Mouse (Mus musculus) kidney, embryonic 15.5 days (tissue): ENCODE measurements around the gene Tnip1. TPM values are rescaled to one million over a fixed set of nuclear protein-coding genes. Genes with fewer than 3 reads are reported as not detected.

Experiments used
- ATAC-seq: fragments of 200-750 bp; cut with Nextera tagmentation; replicated peaks from 2 replicates; pipeline ENCODE4 v1.8.0; 2017; ENCODE audit warnings: moderate TSS enrichment; ENCODE audit not compliant: low FRiP score
- H3K27ac ChIP-seq: fragments of 300-500 bp; sonication (generic); 2 replicates; pipeline ENCODE4 v1.5.1; 2015; ENCODE audit warnings: mild to moderate bottlenecking, inconsistent platforms
- H3K27me3 ChIP-seq: fragments of 300-500 bp; sonication (generic); 2 replicates; pipeline ENCODE4 v1.6.1; 2015; ENCODE audit warnings: inconsistent platforms
- H3K36me3 ChIP-seq: fragments of 300-500 bp; sonication (generic); 2 replicates; pipeline ENCODE4 v1.6.1; 2015; ENCODE audit warnings: inconsistent platforms
- H3K4me1 ChIP-seq: fragments of 300-500 bp; sonication (generic); 2 replicates; pipeline ENCODE4 v1.6.1; 2015; ENCODE audit warnings: inconsistent platforms
- H3K4me2 ChIP-seq: fragments of 300-500 bp; sonication (generic); 2 replicates; pipeline ENCODE4 v1.6.1; 2015; ENCODE audit warnings: moderate library complexity, mild to moderate bottlenecking, inconsistent platforms
- H3K4me3 ChIP-seq: fragments of 300-500 bp; sonication (generic); replicated peaks from 2 replicates; pipeline ENCODE4 v1.5.1; 2015; ENCODE audit warnings: mild to moderate bottlenecking, inconsistent platforms
- H3K9ac ChIP-seq: fragments of 300-500 bp; sonication (generic); 2 replicates; pipeline ENCODE4 v1.6.1; 2015; ENCODE audit warnings: mild to moderate bottlenecking, inconsistent platforms
- H3K9me3 ChIP-seq: fragments of 300-500 bp; sonication (generic); replicated peaks from 2 replicates; pipeline ENCODE4 v1.6.1; 2016; ENCODE audit warnings: inconsistent platforms
- WGBS: fragments of 180-500 bp; shearing (Covaris S2); methylation state at CpG from one replicate; pipeline ENCODE4 v1.1.7; 2015; ENCODE audit warnings: mixed read lengths; 5-methylcytosine and 5-hydroxymethylcytosine counted together
- polyA plus RNA-seq: library from polyadenylated mRNA; unstranded; fragments of >200 nt; fragmentation: Nextera tagmentation; extraction: Ambion mirVana; gene quantifications from 2 replicates; pipeline ENCODE4 v1.2.1, GENCODE M21; 2015

Gene Tnip1
- polyA plus RNA-seq, 1 experiment from 2014 or later = 20.7 TPM

DNA sequence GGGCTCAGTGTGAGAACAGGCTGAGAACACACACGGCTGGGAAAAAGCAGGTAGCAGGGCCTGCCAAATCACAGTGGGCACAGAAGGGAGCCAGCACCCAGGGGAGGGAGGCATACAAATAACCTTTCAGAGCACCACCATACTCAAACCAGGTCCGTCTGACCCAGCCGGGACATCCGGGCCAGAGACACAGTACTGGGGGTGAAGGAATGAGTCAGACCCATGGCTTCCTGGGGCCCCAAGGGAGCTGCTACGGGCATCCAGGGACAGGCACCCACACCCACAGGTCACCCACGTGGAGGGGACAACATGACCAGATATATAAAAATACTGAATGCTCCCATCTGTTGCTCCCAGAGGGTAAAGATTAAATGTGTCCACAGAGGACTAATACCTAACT is 10.1 kb downstream of the Tnip1 start:
- Histone ChIP-seq H3K4me3 (no peak overlapping the region), H3K27me3 (no peaks in the 10 kb centered on the region), H3K36me3 (no peaks in the 10 kb centered on the region), H3K4me1 (peaks cover 20% of the 10 kb centered on the region), H3K9me3 (no peaks in the 10 kb centered on the region), H3K9ac (no peak overlapping the region), H3K4me2 (no peak overlapping the region), H3K27ac (no peak overlapping the region)
- no peak for ATAC-seq
- WGBS = 71% methylated on average over 6 of the region's 6 CpGs

- Histone ChIP-seq H3K9me3 (no peaks in the 10 kb centered on the region), H3K4me3 (no peak overlapping the region), H3K4me2 (no peak overlapping the region), H3K27ac (no peak overlapping the region), H3K27me3 (no peaks in the 10 kb centered on the region), H3K9ac (no peak overlapping the region), H3K36me3 (peaks cover 6% of the 10 kb centered on the region; the same call in 1 of the 2 replicates), H3K4me1 (peaks cover 18% of the 10 kb centered on the region)
- WGBS = 76% methylated on average over 6 of the region's 6 CpGs
- no peak for ATAC-seq
These were observed 12.0 kb downstream of the Tnip1 start for GRCm38 (mm10) chr11:54950684-54951083.

- no peak overlapping the region for H3K9ac ChIP-seq
- H3K27ac ChIP-seq = no peak overlapping the region
- H3K4me1 ChIP-seq = peaks cover 14% of the 10 kb centered on the region
- no peaks in the 10 kb centered on the region for H3K27me3 ChIP-seq
- ATAC-seq = no peak
- peaks cover 6% of the 10 kb centered on the region; the same call in 1 of the 2 replicates for H3K36me3 ChIP-seq
- H3K4me2 ChIP-seq = no peak overlapping the region
- no peaks in the 10 kb centered on the region for H3K9me3 ChIP-seq
- H3K4me3 ChIP-seq = no peak overlapping the region
- WGBS = 77% methylated on average over 1 of the region's 1 CpGs
These were observed 13.0 kb downstream of the Tnip1 start for GRCm38 (mm10) chr11:54949717-54950116.

- Histone ChIP-seq H3K9me3 (no peaks in the 10 kb centered on the region), H3K36me3 (peaks cover 6% of the 10 kb centered on the region; the same call in 1 of the 2 replicates), H3K4me1 (0 out of 2 replicates have a peak, but pooled peaks cover 7% of the 10 kb centered on the region), H3K4me2 (no peak overlapping the region), H3K4me3 (no peak overlapping the region), H3K9ac (no peak overlapping the region), H3K27me3 (no peaks in the 10 kb centered on the region), H3K27ac (no peak overlapping the region)
- 84% methylated on average over 3 of the region's 3 CpGs for WGBS
- ATAC-seq = no peak
These were observed 18.0 kb downstream of the Tnip1 start for GRCm38 (mm10) chr11:54944702-54945101.

DNA sequence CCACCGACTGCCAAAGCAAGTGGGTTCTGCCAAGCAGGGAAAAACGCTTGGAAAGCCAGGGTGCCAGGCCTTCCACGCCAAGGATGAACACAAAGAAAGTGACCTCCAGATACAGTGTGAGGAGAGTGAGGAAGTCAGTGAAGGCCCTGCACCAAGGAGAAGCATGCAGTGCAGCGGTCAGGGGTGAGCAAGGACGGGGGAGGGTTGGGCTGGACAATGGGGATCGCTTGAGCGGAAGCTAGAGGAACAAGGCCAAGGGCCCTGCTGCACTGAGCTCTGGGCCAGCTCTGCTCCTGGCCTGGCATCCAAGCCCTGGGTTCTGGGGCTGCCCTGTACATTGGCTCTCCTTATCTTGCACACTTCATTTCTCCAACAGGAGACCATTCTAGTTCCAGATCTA is 22.7 kb downstream of the Tnip1 start:
- H3K9ac ChIP-seq = no peak overlapping the region
- no peak overlapping the region for H3K27ac ChIP-seq
- WGBS = 84% methylated on average over 7 of the region's 7 CpGs
- no peak for ATAC-seq
- peaks cover 19% of the 10 kb centered on the region for H3K36me3 ChIP-seq
- no peaks in the 10 kb centered on the region for H3K27me3 ChIP-seq
- no peak overlapping the region for H3K4me3 ChIP-seq
- no peaks in the 10 kb centered on the region for H3K9me3 ChIP-seq
- 0 out of 2 replicates have a peak, but pooled peaks cover 9% of the 10 kb centered on the region for H3K4me1 ChIP-seq
- H3K4me2 ChIP-seq = no peak overlapping the region

DNA sequence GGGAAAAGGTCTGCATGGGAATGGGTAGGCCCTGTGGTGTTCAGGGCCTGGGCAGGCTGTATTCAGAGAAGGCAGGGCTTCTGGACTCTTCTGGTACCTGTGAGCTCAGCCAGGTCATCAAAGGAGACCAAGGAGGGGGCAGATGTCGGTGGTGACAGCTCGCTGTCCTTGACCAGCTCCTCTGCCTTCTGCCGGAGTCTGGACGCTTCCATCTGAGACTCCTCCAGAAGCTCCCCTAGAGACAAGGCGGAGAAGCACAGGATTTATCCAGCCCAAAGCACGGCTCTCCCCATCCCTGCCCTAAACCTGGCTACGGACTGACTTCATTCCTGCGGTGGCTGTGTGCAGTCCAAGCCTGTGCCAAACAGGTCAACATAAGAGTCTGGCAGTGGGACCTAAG is 23.2 kb downstream of the Tnip1 start:
- Histone ChIP-seq H3K27me3 (no peaks in the 10 kb centered on the region), H3K4me1 (0 out of 2 replicates have a peak, but pooled peaks cover 9% of the 10 kb centered on the region)

GRCm38 (mm10) chr11:54936771-54937140 is 26.0 kb downstream of the Tnip1 start:
- 0 out of 2 replicates have a peak, but pooled peaks cover 7% of the 10 kb centered on the region for H3K4me1 ChIP-seq
- no peak overlapping the region for H3K27ac ChIP-seq
- H3K9ac ChIP-seq = no peak overlapping the region
- WGBS = 79% methylated on average over 3 of the region's 3 CpGs
- H3K4me2 ChIP-seq = no peak overlapping the region
- ATAC-seq = no peak
- peaks cover 40% of the 10 kb centered on the region for H3K36me3 ChIP-seq
- H3K4me3 ChIP-seq = no peak overlapping the region
- H3K27me3 ChIP-seq = no peaks in the 10 kb centered on the region
- H3K9me3 ChIP-seq = no peaks in the 10 kb centered on the region

More for the DNA sequence above, 23.2 kb downstream of the Tnip1 start:
- H3K36me3 ChIP-seq = peaks cover 19% of the 10 kb centered on the region
- H3K9ac ChIP-seq = no peak overlapping the region
- H3K4me2 ChIP-seq = no peak overlapping the region
- no peak overlapping the region for H3K4me3 ChIP-seq
- no peaks in the 10 kb centered on the region for H3K9me3 ChIP-seq
- no peak for ATAC-seq
- WGBS = 80% methylated on average over 8 of the region's 8 CpGs
- H3K27ac ChIP-seq = no peak overlapping the region

DNA sequence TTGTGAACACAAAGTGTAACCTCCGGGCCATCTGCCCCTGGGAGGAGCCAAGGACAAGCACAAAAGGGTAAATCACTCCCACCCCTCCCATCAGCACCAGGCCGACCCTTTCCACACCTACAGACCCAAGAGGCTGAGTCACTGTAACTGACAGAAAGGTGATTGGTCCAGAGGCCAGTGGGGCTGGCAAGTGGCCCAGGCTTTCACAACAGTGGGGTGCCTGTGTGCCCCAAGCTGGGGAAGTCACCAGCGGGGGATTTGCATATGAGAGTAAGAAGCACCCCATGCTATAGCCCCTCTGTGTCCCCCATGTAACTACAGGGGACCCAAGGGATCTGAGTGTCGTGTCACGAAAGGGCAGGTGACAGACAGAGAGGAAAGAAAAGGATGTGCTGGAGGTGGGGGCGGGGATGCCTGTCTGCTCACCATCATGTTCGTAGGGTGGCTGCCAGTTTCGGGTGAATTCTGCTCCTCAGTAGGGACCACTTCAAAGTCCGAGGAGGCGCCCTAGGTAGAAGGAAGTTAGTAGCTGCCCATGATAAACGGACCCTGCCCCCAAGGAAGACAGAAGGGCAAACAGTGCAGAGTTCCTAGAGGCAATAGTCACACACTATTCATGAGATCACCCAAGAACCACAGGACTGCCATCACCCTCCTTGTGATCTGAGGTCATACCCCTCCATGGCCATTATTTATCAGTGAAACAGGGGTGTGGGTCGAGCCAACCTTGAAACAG is 26.5 kb downstream of the Tnip1 start:
- Histone ChIP-seq H3K9me3 (no peaks in the 10 kb centered on the region), H3K4me1 (0 out of 2 replicates have a peak, but pooled peaks cover 7% of the 10 kb centered on the region), H3K36me3 (peaks cover 46% of the 10 kb centered on the region), H3K27ac (no peak overlapping the region), H3K4me2 (no peak overlapping the region), H3K4me3 (no peak overlapping the region), H3K27me3 (no peaks in the 10 kb centered on the region), H3K9ac (no peak overlapping the region)
- ATAC-seq = 0 out of 2 replicates have a peak, but pooled peaks have one; percentile 30
- 38% methylated on average over 12 of the region's 12 CpGs for WGBS

GRCm38 (mm10) chr11:54934198-54934597 is 28.5 kb downstream of the Tnip1 start:
- 91% methylated on average over 7 of the region's 7 CpGs for WGBS
- Histone ChIP-seq H3K36me3 (peaks cover 62% of the 10 kb centered on the region), H3K4me3 (no peak overlapping the region), H3K27ac (no peak overlapping the region), H3K4me1 (0 out of 2 replicates have a peak, but pooled peaks cover 2% of the 10 kb centered on the region), H3K27me3 (no peaks in the 10 kb centered on the region), H3K9ac (no peak overlapping the region), H3K4me2 (no peak overlapping the region), H3K9me3 (no peaks in the 10 kb centered on the region)
- ATAC-seq = no peak

DNA sequence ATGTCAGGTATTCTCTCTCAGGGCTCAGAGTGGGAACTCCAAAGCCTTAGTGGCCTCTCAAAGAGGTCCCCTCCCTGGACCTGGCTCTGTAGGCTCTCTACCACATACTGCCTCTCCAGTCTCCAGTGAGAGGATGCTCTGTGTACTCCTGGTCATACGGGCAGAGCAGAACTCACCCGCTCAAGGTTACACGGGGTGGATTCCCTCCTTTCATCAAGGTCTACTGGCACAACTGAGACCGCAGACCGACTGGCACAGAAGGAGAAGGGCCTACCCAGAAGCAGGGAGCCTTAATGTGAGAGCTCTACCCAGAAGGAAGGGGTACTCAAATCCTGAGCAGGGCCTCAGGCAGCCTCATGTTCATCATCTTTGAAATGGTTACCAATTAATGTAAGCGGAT is 30.2 kb downstream of the Tnip1 start:
- WGBS = 94% methylated on average over 6 of the region's 6 CpGs
- Histone ChIP-seq H3K4me3 (no peak overlapping the region), H3K36me3 (peaks cover 68% of the 10 kb centered on the region), H3K4me1 (0 out of 2 replicates have a peak, but pooled peaks cover 2% of the 10 kb centered on the region), H3K9me3 (no peaks in the 10 kb centered on the region), H3K27ac (no peak overlapping the region), H3K9ac (no peak overlapping the region), H3K4me2 (no peak overlapping the region), H3K27me3 (no peaks in the 10 kb centered on the region)
- no peak for ATAC-seq

DNA sequence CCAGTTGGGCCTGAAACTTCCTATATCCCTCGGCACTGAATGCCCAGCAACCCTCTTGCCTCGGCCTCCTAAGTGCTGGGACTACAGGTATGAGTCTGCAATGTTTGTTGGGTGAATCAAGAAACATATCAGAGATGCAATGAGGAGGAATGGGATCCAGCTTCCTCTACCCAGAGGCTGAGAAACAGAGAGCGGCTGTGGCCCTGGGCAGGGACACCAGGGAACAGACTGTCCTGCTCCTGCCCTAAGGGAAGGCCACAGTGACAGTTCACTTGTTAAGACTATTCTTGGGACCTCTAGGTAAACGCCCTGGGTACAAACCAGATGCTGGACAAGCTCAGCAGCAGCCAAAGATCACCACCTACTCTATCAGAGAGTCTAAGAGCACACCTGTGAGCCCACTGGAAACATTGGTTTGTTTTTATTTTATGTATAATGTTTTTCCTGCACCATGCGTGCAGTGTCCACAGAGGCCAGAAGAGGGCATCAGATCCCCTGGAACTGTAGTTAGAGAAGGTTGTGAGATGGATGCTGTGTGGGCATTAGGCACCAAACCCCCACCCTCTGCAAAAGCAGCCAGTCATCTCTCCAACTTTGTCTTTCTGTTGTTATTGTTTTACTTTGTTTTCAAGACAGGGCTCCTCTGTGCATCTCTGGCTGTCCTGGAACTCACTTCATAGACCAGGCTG is 31.2 kb downstream of the Tnip1 start:
- no peak overlapping the region for H3K4me3 ChIP-seq
- ATAC-seq = no peak
- H3K9ac ChIP-seq = no peak overlapping the region
- no peaks in the 10 kb centered on the region for H3K27me3 ChIP-seq
- H3K4me1 ChIP-seq = 0 out of 2 replicates have a peak, but pooled peaks cover 2% of the 10 kb centered on the region
- H3K27ac ChIP-seq = no peak overlapping the region
- H3K4me2 ChIP-seq = no peak overlapping the region
- no peaks in the 10 kb centered on the region for H3K9me3 ChIP-seq
- WGBS = 66% methylated on average over 5 of the region's 5 CpGs
- H3K36me3 ChIP-seq = peaks cover 70% of the 10 kb centered on the region

GRCm38 (mm10) chr11:54930318-54930979 is 32.3 kb downstream of the Tnip1 start:
- Histone ChIP-seq H3K27ac (no peak overlapping the region), H3K36me3 (peaks cover 79% of the 10 kb centered on the region), H3K4me1 (no peaks in the 10 kb centered on the region), H3K4me3 (no peak overlapping the region), H3K27me3 (no peaks in the 10 kb centered on the region), H3K9ac (no peak overlapping the region), H3K9me3 (no peaks in the 10 kb centered on the region), H3K4me2 (no peak overlapping the region)
- WGBS = 74% methylated on average over 7 of the region's 7 CpGs
- no peak for ATAC-seq
